Mouse (Mus musculus) ES-E14 (cell line): ENCODE measurements around the gene Sema3f. TPM values are rescaled to one million over a fixed set of nuclear protein-coding genes. Genes with fewer than 3 reads are reported as not detected.

Experiments used
- DNase-seq: peaks from one replicate; pipeline ENCODE4 v3.0.0-alpha.2; 2013; ENCODE audit warnings: low read depth, low spot score
- H3K27ac ChIP-seq: 2 replicates; pipeline ENCODE4 v1.5.1; 2012; ENCODE audit warnings: low read depth, mild to moderate bottlenecking, low read length, moderate library complexity, mixed read lengths; ENCODE audit not compliant: poor library complexity, insufficient read depth, severe bottlenecking
- H3K36me3 ChIP-seq: 2 replicates; pipeline ENCODE4 v1.6.1; 2012; ENCODE audit warnings: mild to moderate bottlenecking, low read length, moderate library complexity, mixed read lengths; ENCODE audit not compliant: control insufficient read depth, poor library complexity, insufficient read depth, severe bottlenecking
- H3K4me1 ChIP-seq, 2 experiments: fragments of 150-350 bp in 1 of 2; sonication (generic) in 1 of 2; 2 replicates each; pipeline ENCODE4 v1.6.1; 2012; ENCODE audit warnings: low read length in 2 of 2, mild to moderate bottlenecking in 1 of 2, mixed read lengths in 1 of 2; ENCODE audit not compliant: control insufficient read depth in 2 of 2, insufficient read depth in 2 of 2, poor library complexity in 1 of 2
- H3K4me3 ChIP-seq, 2 experiments: fragments of 150-350 bp in 1 of 2; sonication (generic) in 1 of 2; 2 replicates each; pipeline ENCODE4 v1.5.1; 2012; ENCODE audit warnings: low read length in 2 of 2, low read depth in 1 of 2, mild to moderate bottlenecking in 1 of 2, mixed read lengths in 1 of 2; ENCODE audit not compliant: insufficient read depth in 1 of 2, poor library complexity in 1 of 2, severe bottlenecking in 1 of 2
- H3K9ac ChIP-seq: 2 replicates; pipeline ENCODE4 v1.6.1; 2012; ENCODE audit warnings: low read depth, mild to moderate bottlenecking, low read length, mixed read lengths; ENCODE audit not compliant: poor library complexity, insufficient read depth, severe bottlenecking
- H3K9me3 ChIP-seq: fragments of 150-350 bp; sonication (generic); 2 replicates; pipeline ENCODE4 v1.6.1; 2012; ENCODE audit warnings: low read depth, mild to moderate bottlenecking, low read length; ENCODE audit not compliant: control insufficient read depth, insufficient read depth
- CHD2 ChIP-seq: IDR thresholded peaks from 2 replicates; pipeline ENCODE4 v1.6.1; 2014; ENCODE audit warnings: mild to moderate bottlenecking, low read depth, low read length, inconsistent platforms
- HCFC1 ChIP-seq: IDR thresholded peaks from 2 replicates; pipeline ENCODE4 v1.6.1; 2012; ENCODE audit warnings: low read length, inconsistent platforms, borderline replicate concordance; ENCODE audit not compliant: insufficient read depth
- MAFK ChIP-seq: IDR thresholded peaks from 2 replicates; pipeline ENCODE4 v1.6.1; 2014; ENCODE audit warnings: mild to moderate bottlenecking, low read depth, low read length, inconsistent platforms; ENCODE audit not compliant: insufficient read depth
- ZC3H11A ChIP-seq: IDR thresholded peaks from 2 replicates; pipeline ENCODE4 v1.6.1; 2012; ENCODE audit warnings: low read depth, mild to moderate bottlenecking, inconsistent platforms, low read length, borderline replicate concordance
- ZNF384 ChIP-seq: IDR thresholded peaks from 2 replicates; pipeline ENCODE4 v1.6.1; 2012; ENCODE audit warnings: low read depth, low read length, inconsistent platforms
- in situ Hi-C, 2 experiments: fragments of 600-800 bp; cut with MboI; formaldehyde crosslinking; loops; one replicate each; pipeline ENCODE4 v1.15.1; 2025; ENCODE audit warnings: low sequenced_read_pairs in 2 of 2, inconsistent platforms in 1 of 2; ENCODE audit not compliant: unreplicated experiment in 2 of 2
- total RNA-seq: library from RNA; depleted of rRNA; stranded (reverse); fragments of 300-350 nt; gene quantifications from 2 replicates; pipeline ENCODE4 v1.2.3, GENCODE M21; 2012

The Sema3f gene
- total RNA-seq, 1 experiment = 11.6 TPM

DNA sequence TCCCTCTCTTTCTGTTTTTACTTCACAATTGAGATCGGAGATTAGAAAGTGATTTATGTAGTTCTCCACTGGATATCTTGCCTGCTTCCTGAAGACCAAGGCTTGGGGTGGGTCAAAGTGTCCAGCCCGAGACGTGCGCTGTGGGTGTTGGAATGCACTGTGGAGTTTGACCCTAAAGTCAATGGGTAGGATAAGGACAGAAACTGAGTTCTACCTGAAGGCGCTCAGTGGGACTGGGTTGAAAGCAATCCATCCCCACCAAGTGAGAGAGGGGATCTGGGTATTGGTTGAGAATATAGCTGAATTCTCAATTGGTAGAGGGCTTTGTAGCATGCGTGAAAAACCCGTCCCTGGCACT lies 65.1 kb downstream of the Sema3f start:
- Histone ChIP-seq H3K4me1 (peaks cover 8 to 11% of the 10 kb centered on the region in 2 experiments; a peak in 3 of 4 replicates), H3K9me3 (no peaks in the 10 kb centered on the region), H3K9ac (0 out of 2 replicates have a peak overlapping the region, but pooled peaks have one; percentile 5), H3K27ac (no peak overlapping the region), H3K4me3 (no peak overlapping the region), H3K36me3 (no peaks in the 10 kb centered on the region)
- no peak for DNase-seq
- TF ChIP-seq MAFK (no peak), HCFC1 (no peak), CHD2 (no peak), ZC3H11A (no peak), ZNF384 (no peak)
- in situ Hi-C loops = no loop called here

DNA sequence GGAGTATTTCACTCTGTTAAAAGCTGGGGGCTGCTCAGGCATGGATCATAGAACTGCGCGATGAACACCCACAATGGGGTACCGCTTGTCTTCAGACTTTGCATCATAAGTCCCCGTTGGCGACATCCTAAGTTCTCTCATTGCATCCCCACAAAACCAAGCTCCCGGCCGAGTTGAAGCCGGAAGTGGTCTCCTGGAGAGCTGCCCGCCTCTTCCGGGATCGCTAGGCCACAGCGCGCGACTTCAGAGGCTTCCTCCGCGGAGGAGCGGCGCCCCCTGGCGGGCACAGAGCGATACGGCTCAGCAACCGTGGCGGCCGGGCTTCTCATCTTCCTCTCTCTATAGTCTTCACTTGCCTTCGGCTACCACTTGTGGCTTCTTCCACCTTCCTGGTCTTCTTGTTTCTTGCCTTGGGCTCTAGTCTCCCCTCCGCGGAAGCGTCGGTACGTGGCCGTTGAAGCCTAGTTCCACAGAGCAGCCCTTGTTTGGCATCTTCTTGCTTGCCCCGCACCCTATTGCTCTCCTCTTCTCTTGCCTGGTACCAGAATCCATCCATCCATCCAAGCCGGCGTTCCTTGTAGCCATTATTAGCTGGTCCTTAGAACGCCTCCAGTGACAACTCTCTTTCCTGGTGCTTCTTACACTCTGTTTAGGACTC lies 65.7 kb downstream of the Sema3f start:
- TF ChIP-seq ZNF384 = 0 out of 2 replicates have a peak, but pooled peaks have one; percentile 5
- TF ChIP-seq ZC3H11A = peak; percentile 62; the same call in 1 of the 2 replicates
- TF ChIP-seq CHD2 = no peak
- peak overlapping the region; percentile 64 to 71 for H3K4me3 ChIP-seq
- H3K9ac ChIP-seq = peak overlapping the region; percentile 79; the same call in 1 of the 2 replicates
- in situ Hi-C loops = no loop called here
- H3K9me3 ChIP-seq = no peaks in the 10 kb centered on the region
- H3K36me3 ChIP-seq = no peaks in the 10 kb centered on the region
- no peak overlapping the region for H3K27ac ChIP-seq
- peak; percentile 84 for DNase-seq
- peaks cover 8 to 11% of the 10 kb centered on the region in 2 experiments; a peak in 3 of 4 replicates for H3K4me1 ChIP-seq

DNA sequence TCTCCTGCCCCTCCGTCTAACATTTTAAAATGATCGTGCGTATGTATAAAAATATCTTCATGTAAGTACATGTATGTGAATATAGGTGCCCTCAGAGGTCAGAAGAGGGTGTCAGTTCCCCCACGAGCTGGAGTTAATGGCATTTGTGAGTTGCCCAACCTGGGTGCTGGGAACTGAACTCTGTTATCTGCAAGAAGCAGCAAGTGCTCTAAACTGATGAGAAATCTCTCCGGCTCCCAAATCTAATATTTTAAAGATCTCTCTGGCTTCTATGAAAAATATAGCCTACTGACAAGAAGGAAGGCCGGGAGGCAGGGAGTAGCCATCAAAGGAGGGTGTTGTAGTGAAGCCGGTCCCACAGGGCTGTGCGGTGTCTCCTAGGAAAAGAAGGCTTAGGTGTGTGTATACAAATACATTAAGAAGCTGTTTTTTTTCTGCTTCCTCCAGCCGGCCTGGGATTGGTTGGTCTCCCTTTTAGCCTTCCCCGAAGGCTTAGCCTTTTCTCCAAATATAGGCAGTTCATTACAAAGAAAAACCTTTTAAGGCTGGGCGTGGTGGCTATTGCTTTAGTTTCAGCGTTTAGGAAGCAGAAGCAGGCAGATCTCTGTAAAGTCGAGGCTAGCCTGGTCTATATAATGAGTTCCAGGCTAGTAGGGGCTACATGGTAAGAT lies 66.6 kb downstream of the Sema3f start:
- H3K4me3 ChIP-seq = 0 out of 4 replicates have a peak overlapping the region, but pooled peaks of 1 of the 2 experiments have one; percentile 64
- H3K4me1 ChIP-seq = peaks cover 8 to 11% of the 10 kb centered on the region in 2 experiments; a peak in 3 of 4 replicates

DNA sequence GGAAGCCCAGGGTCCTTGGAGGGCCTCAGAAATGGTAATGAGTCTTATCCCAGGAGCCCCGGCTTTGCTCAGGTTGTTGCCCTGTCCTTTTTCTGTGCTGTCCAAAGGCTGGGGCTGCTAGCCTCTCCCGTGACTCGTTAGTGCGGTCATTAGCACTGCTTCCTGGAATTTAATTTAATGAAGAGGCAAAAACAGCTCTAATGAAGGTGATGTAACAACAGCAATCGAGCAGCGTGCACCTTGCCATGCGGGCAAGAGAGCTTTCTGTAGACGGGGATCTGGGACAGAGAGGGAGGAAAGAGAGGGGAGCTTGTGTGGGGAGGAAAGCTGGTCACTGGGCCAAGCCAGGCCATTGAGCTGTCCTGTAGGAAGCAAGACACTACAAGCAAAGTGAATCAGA lies 68.6 kb downstream of the Sema3f start:
- Histone ChIP-seq H3K4me1 (peaks cover 9 to 11% of the 10 kb centered on the region in 2 experiments; a peak in 3 of 4 replicates), H3K4me3 (no peak overlapping the region), H3K36me3 (no peaks in the 10 kb centered on the region), H3K9ac (no peak overlapping the region), H3K27ac (no peak overlapping the region), H3K9me3 (no peaks in the 10 kb centered on the region)
- DNase-seq = no peak
- in situ Hi-C loops = no loop called here
- TF ChIP-seq ZNF384 = no peak
- no peak for TF ChIP-seq MAFK
- TF ChIP-seq HCFC1 = no peak
- no peak for TF ChIP-seq CHD2

More for the DNA sequence above, 66.6 kb downstream of the Sema3f start:
- Histone ChIP-seq H3K9me3 (no peaks in the 10 kb centered on the region), H3K27ac (no peak overlapping the region), H3K36me3 (no peaks in the 10 kb centered on the region), H3K9ac (peak overlapping the region; percentile 79; the same call in 1 of the 2 replicates)
- no peak for DNase-seq
- TF ChIP-seq ZNF384 = no peak
- TF ChIP-seq HCFC1 = no peak
- no peak for TF ChIP-seq ZC3H11A
- no peak for TF ChIP-seq MAFK
- TF ChIP-seq CHD2 = no peak
- in situ Hi-C loops = no loop called here
